Mouse (Mus musculus): ENCODE results near the gene Dip2b.

The Dip2b gene

GRCm38 (mm10) chr15:100100336-100100735 lies 61.9 kb downstream of the Dip2b start:
- no peak for TF ChIP-seq POU5F1 (IDR thresholded peaks at IDR 0.05; ENCODE audit: borderline replicate concordance, low read length)
- TF ChIP-seq NANOG (IDR thresholded peaks at IDR 0.05; ENCODE audit: borderline replicate concordance, low read length) = no peak
- no peak for TF ChIP-seq CTCF (conservative IDR thresholded peaks at IDR 0.05; ENCODE audit: low read length)
- Histone ChIP-seq H3K4me3 (replicated peaks; ENCODE audit: low read length) (no peak overlapping the region), H3K36me3 (ENCODE audit: insufficient read depth, low read length) (no peaks in the 10 kb centered on the region), H3K4me1 (replicated peaks; ENCODE audit: low read depth, low read length) (peaks cover 10% of the 10 kb centered on the region; the same call in 1 of the 2 replicates), H3K27me3 (ENCODE audit: insufficient read depth, low read length) (no peaks in the 10 kb centered on the region), H3K9me3 (ENCODE audit: low read length) (no peaks in the 10 kb centered on the region; the same call in 1 of the 2 replicates)

GRCm38 (mm10) chr15:100101206-100101605 lies 62.7 kb downstream of the Dip2b start:
- TF ChIP-seq CTCF (conservative IDR thresholded peaks at IDR 0.05; ENCODE audit: low read length) (no peak), POU5F1 (IDR thresholded peaks at IDR 0.05; ENCODE audit: borderline replicate concordance, low read length) (no peak), NANOG (IDR thresholded peaks at IDR 0.05; ENCODE audit: borderline replicate concordance, low read length) (no peak)
- Histone ChIP-seq H3K9me3 (ENCODE audit: low read length) (no peaks in the 10 kb centered on the region; the same call in 1 of the 2 replicates), H3K36me3 (ENCODE audit: insufficient read depth, low read length) (no peaks in the 10 kb centered on the region), H3K27me3 (ENCODE audit: insufficient read depth, low read length) (no peaks in the 10 kb centered on the region), H3K4me3 (replicated peaks; ENCODE audit: low read length) (no peak overlapping the region), H3K4me1 (replicated peaks; ENCODE audit: low read depth, low read length) (peaks cover 10% of the 10 kb centered on the region; the same call in 1 of the 2 replicates)

- no peaks in the 10 kb centered on the region for H3K36me3 ChIP-seq (ENCODE audit: insufficient read depth, low read length)
- TF ChIP-seq NANOG (IDR thresholded peaks at IDR 0.05; ENCODE audit: borderline replicate concordance, low read length) = no peak
- TF ChIP-seq CTCF (conservative IDR thresholded peaks at IDR 0.05; ENCODE audit: low read length) = no peak
- TF ChIP-seq POU5F1 (IDR thresholded peaks at IDR 0.05; ENCODE audit: borderline replicate concordance, low read length) = no peak
Observed at GRCm38 (mm10) chr15:100104126-100104525, 65.7 kb downstream of the Dip2b start.

GRCm38 (mm10) chr15:100108071-100108782 lies 69.8 kb downstream of the Dip2b start:
- H3K4me1 ChIP-seq (replicated peaks; ENCODE audit: low read depth, low read length) = peaks cover 35% of the 10 kb centered on the region
- no peaks in the 10 kb centered on the region for H3K27me3 ChIP-seq (ENCODE audit: insufficient read depth, low read length)
- H3K36me3 ChIP-seq (ENCODE audit: insufficient read depth, low read length) = no peaks in the 10 kb centered on the region
- no peaks in the 10 kb centered on the region for H3K9me3 ChIP-seq (ENCODE audit: low read length)
- TF ChIP-seq POU5F1 (IDR thresholded peaks at IDR 0.05; ENCODE audit: borderline replicate concordance, low read length) (no peak), CTCF (conservative IDR thresholded peaks at IDR 0.05; ENCODE audit: low read length) (no peak)
- no peak overlapping the region for H3K4me3 ChIP-seq (replicated peaks; ENCODE audit: low read length)

More at GRCm38 (mm10) chr15:100104126-100104525, 65.7 kb downstream of the Dip2b start:
- H3K4me1 ChIP-seq (replicated peaks; ENCODE audit: low read depth, low read length) = peaks cover 20% of the 10 kb centered on the region
- H3K9me3 ChIP-seq (ENCODE audit: low read length) = no peaks in the 10 kb centered on the region; the same call in 1 of the 2 replicates
- H3K27me3 ChIP-seq (ENCODE audit: insufficient read depth, low read length) = no peaks in the 10 kb centered on the region
- H3K4me3 ChIP-seq (replicated peaks; ENCODE audit: low read length) = no peak overlapping the region

GRCm38 (mm10) chr15:100109916-100110315 lies 71.5 kb downstream of the Dip2b start:
- Histone ChIP-seq H3K9me3 (ENCODE audit: low read length) (no peaks in the 10 kb centered on the region), H3K36me3 (ENCODE audit: insufficient read depth, low read length) (no peaks in the 10 kb centered on the region), H3K4me3 (replicated peaks; ENCODE audit: low read length) (no peak overlapping the region), H3K4me1 (replicated peaks; ENCODE audit: low read depth, low read length) (peaks cover 50% of the 10 kb centered on the region), H3K27me3 (ENCODE audit: insufficient read depth, low read length) (no peaks in the 10 kb centered on the region)
- no peak for TF ChIP-seq POU5F1 (IDR thresholded peaks at IDR 0.05; ENCODE audit: borderline replicate concordance, low read length)
- no peak for TF ChIP-seq CTCF (conservative IDR thresholded peaks at IDR 0.05; ENCODE audit: low read length)
- TF ChIP-seq NANOG (IDR thresholded peaks at IDR 0.05; ENCODE audit: borderline replicate concordance, low read length) = no peak

GRCm38 (mm10) chr15:100111891-100112290 lies 73.4 kb downstream of the Dip2b start:
- TF ChIP-seq NANOG (IDR thresholded peaks at IDR 0.05; ENCODE audit: borderline replicate concordance, low read length) (no peak), POU5F1 (IDR thresholded peaks at IDR 0.05; ENCODE audit: borderline replicate concordance, low read length) (no peak), CTCF (conservative IDR thresholded peaks at IDR 0.05; ENCODE audit: low read length) (no peak)
- H3K27me3 ChIP-seq (ENCODE audit: insufficient read depth, low read length) = no peaks in the 10 kb centered on the region
- no peaks in the 10 kb centered on the region for H3K36me3 ChIP-seq (ENCODE audit: insufficient read depth, low read length)

GRCm38 (mm10) chr15:100112309-100112966 lies 74.0 kb downstream of the Dip2b start:
- TF ChIP-seq CTCF (conservative IDR thresholded peaks at IDR 0.05; ENCODE audit: low read length) = no peak
- no peak for TF ChIP-seq NANOG (IDR thresholded peaks at IDR 0.05; ENCODE audit: borderline replicate concordance, low read length)
- no peak for TF ChIP-seq POU5F1 (IDR thresholded peaks at IDR 0.05; ENCODE audit: borderline replicate concordance, low read length)
- H3K36me3 ChIP-seq (ENCODE audit: insufficient read depth, low read length) = peaks cover 5% of the 10 kb centered on the region; the same call in 1 of the 2 replicates
- peaks cover 67% of the 10 kb centered on the region for H3K4me1 ChIP-seq (replicated peaks; ENCODE audit: low read depth, low read length)
- no peak overlapping the region for H3K4me3 ChIP-seq (replicated peaks; ENCODE audit: low read length)
- no peaks in the 10 kb centered on the region for H3K27me3 ChIP-seq (ENCODE audit: insufficient read depth, low read length)
- no peaks in the 10 kb centered on the region for H3K9me3 ChIP-seq (ENCODE audit: low read length)

More at GRCm38 (mm10) chr15:100111891-100112290, 73.4 kb downstream of the Dip2b start:
- Histone ChIP-seq H3K4me3 (replicated peaks; ENCODE audit: low read length) (no peak overlapping the region), H3K4me1 (replicated peaks; ENCODE audit: low read depth, low read length) (peaks cover 67% of the 10 kb centered on the region), H3K9me3 (ENCODE audit: low read length) (no peaks in the 10 kb centered on the region)

- no peak for TF ChIP-seq NANOG (IDR thresholded peaks at IDR 0.05; ENCODE audit: borderline replicate concordance, low read length)
- no peak for TF ChIP-seq POU5F1 (IDR thresholded peaks at IDR 0.05; ENCODE audit: borderline replicate concordance, low read length)
- TF ChIP-seq CTCF (conservative IDR thresholded peaks at IDR 0.05; ENCODE audit: low read length) = no peak
- Histone ChIP-seq H3K9me3 (ENCODE audit: low read length) (no peaks in the 10 kb centered on the region), H3K36me3 (ENCODE audit: insufficient read depth, low read length) (peaks cover 16% of the 10 kb centered on the region), H3K4me1 (replicated peaks; ENCODE audit: low read depth, low read length) (peaks cover 57% of the 10 kb centered on the region), H3K4me3 (replicated peaks; ENCODE audit: low read length) (no peak overlapping the region), H3K27me3 (ENCODE audit: insufficient read depth, low read length) (no peaks in the 10 kb centered on the region)
Observed at GRCm38 (mm10) chr15:100113343-100114275, 75.1 kb downstream of the Dip2b start.

Data from E14TG2a.4 (cell line).